ENCODE assay signal across 28 mouse cellular contexts in the genomic region with DNA sequence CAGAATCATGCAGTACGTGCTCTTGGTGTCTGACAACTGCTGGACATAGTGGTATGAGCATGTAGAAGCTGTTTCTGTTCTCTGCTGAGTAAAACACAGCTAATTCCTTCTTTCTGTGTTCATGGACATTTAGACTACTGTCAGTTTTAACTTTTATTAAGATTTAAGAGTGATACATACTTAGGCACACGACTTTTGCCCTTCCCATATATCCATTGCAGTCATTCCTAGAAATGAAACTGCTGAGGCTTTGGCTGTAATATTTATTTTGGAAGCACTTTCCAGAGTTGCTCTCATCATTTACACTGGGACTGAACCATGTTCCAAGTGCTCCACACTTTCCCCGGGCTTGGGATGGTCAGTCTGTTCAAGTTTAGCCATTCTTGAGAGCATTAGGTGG. TPM values are rescaled to one million over a fixed set of nuclear protein-coding genes. Genes with fewer than 3 reads are reported as not detected.
DNase-seq lines count a peak whose midpoint lies in the region; ATAC-seq and TF ChIP-seq lines count a peak whose summit lies in the region.
"Had no signal": no experiment of that assay in that cellular context is flagged by ENCODE, and none has a peak within 500 bp of the region (broad histone marks: within the 10 kb centered on the region; RNA-seq: fewer than 3 reads in every experiment).

No protein-coding gene starts in this region.

- H3K4me2 ChIP-seq in kidney, postnatal 0 days (ENCODE audit: low read length) = no peak overlapping the region
- H3K4me2 ChIP-seq in kidney, embryonic 15.5 days = no peak overlapping the region
- no peak overlapping the region for H3K4me2 ChIP-seq in kidney, embryonic 16.5 days (replicated peaks; ENCODE audit: low read depth, low read length)
- H3K4me2 ChIP-seq in lung, embryonic 16.5 days (ENCODE audit: low read depth, low read length) = no peak overlapping the region
- H3K4me2 ChIP-seq: embryonic facial prominence, embryonic 12.5 days; embryonic facial prominence, embryonic 15.5 days; heart, embryonic 12.5 days; heart, embryonic 15.5 days; hindbrain, embryonic 13.5 days had no signal

- no peak for TF ChIP-seq POLR2A in lung, adult 2 months (IDR thresholded peaks at IDR 0.05; ENCODE audit: borderline replicate concordance, extremely low read depth, low read depth, low read length)

- no peaks in the 10 kb centered on the region for H3K27me3 ChIP-seq in kidney, postnatal 0 days (ENCODE audit: insufficient read depth, low read length)
- no peaks in the 10 kb centered on the region for H3K27me3 ChIP-seq in kidney, embryonic 15.5 days
- no peaks in the 10 kb centered on the region for H3K27me3 ChIP-seq in kidney, embryonic 16.5 days (ENCODE audit: insufficient read depth, low read length)
- no peaks in the 10 kb centered on the region for H3K27me3 ChIP-seq in lung, embryonic 16.5 days (ENCODE audit: control insufficient read depth, insufficient read depth, low read depth, low read length)
- H3K27me3 ChIP-seq: embryonic facial prominence, embryonic 12.5 days; embryonic facial prominence, embryonic 15.5 days; heart, embryonic 12.5 days; heart, embryonic 15.5 days; hindbrain, embryonic 13.5 days had no signal

- no peak overlapping the region for H3K9ac ChIP-seq in kidney, postnatal 0 days (ENCODE audit: low read depth, low read length)
- H3K9ac ChIP-seq in kidney, embryonic 15.5 days = no peak overlapping the region
- H3K9ac ChIP-seq in kidney, embryonic 16.5 days (replicated peaks; ENCODE audit: low read length) = no peak overlapping the region
- no peak overlapping the region for H3K9ac ChIP-seq in lung, embryonic 16.5 days (ENCODE audit: low read length)
- H3K9ac ChIP-seq: embryonic facial prominence, embryonic 12.5 days; embryonic facial prominence, embryonic 15.5 days; forebrain, postnatal 0 days; heart, embryonic 12.5 days; heart, embryonic 15.5 days; hindbrain, embryonic 13.5 days had no signal

- WGBS in kidney, postnatal 0 days = 58% methylated on average over 3 of the region's 3 CpGs
- 62% methylated on average over 3 of the region's 3 CpGs for WGBS in kidney, embryonic 15.5 days
- 73% methylated on average over 3 of the region's 3 CpGs for WGBS in kidney, embryonic 16.5 days
- 57% methylated on average over 3 of the region's 3 CpGs for WGBS in lung, embryonic 16.5 days
- WGBS in lung, adult 2 months = 66% methylated on average over 3 of the region's 3 CpGs

- no peak overlapping the region for H3K27ac ChIP-seq in kidney, postnatal 0 days
- no peak overlapping the region for H3K27ac ChIP-seq in kidney, embryonic 15.5 days
- H3K27ac ChIP-seq in kidney, embryonic 16.5 days (ENCODE audit: low read length) = no peak overlapping the region
- H3K27ac ChIP-seq in lung, embryonic 16.5 days (ENCODE audit: low read length) = peak overlapping the region; percentile 55; the same call in 1 of the 2 replicates
- H3K27ac ChIP-seq: embryonic facial prominence, embryonic 12.5 days; embryonic facial prominence, embryonic 15.5 days; gastrocnemius, adult 2 months; heart, embryonic 15.5 days; hindbrain, embryonic 10.5 days; hindbrain, embryonic 13.5 days had no signal

- no peaks in the 10 kb centered on the region for H3K9me3 ChIP-seq in kidney, postnatal 0 days (replicated peaks; ENCODE audit: low read length)
- no peaks in the 10 kb centered on the region for H3K9me3 ChIP-seq in kidney, embryonic 15.5 days (replicated peaks)
- H3K9me3 ChIP-seq in kidney, embryonic 16.5 days (ENCODE audit: low read length) = no peaks in the 10 kb centered on the region
- H3K9me3 ChIP-seq in lung, embryonic 16.5 days (ENCODE audit: control insufficient read depth, low read length) = no peaks in the 10 kb centered on the region
- H3K9me3 ChIP-seq: embryonic facial prominence, embryonic 12.5 days; embryonic facial prominence, embryonic 15.5 days; heart, embryonic 12.5 days; heart, embryonic 15.5 days; hindbrain, embryonic 10.5 days; hindbrain, embryonic 13.5 days had no signal

- DNase-seq in kidney, postnatal 0 days (ENCODE audit: low spot score) = peak; percentile 89
- peak; percentile 8 to 28 for DNase-seq in kidney, postnatal 4 days
- DNase-seq in lung, adult 2 months = no peak
- peak; percentile 35 for DNase-seq in NIH3T3 (ENCODE audit: low read depth)
- DNase-seq in urinary bladder, postnatal 10 days (ENCODE audit: low spot score) = no peak
- DNase-seq: adrenal gland, adult 2 months; adrenal gland, postnatal 14 days; cerebellum, adult 11 months; cerebellum, adult 2 months; cerebellum, adult 9-11 months; cerebellum, postnatal 25 days; forebrain, postnatal 0 days; gastrocnemius, adult 2 months; gastrocnemius, postnatal 25 days; heart, adult 18-20 months; heart, postnatal 10 days; heart, postnatal 36 days had no signal

- no peak for TF ChIP-seq CTCF in kidney, postnatal 0 days (IDR thresholded peaks at IDR 0.05; ENCODE audit: low read depth)
- no peak for TF ChIP-seq CTCF in lung, adult 2 months (IDR thresholded peaks at IDR 0.05; ENCODE audit: insufficient read depth, low read length)

- H3K36me3 ChIP-seq in kidney, postnatal 0 days (ENCODE audit: insufficient read depth, low read length) = no peaks in the 10 kb centered on the region
- H3K36me3 ChIP-seq in kidney, embryonic 15.5 days = no peaks in the 10 kb centered on the region
- no peaks in the 10 kb centered on the region for H3K36me3 ChIP-seq in kidney, embryonic 16.5 days (ENCODE audit: insufficient read depth, low read length)
- H3K36me3 ChIP-seq in lung, embryonic 16.5 days (ENCODE audit: control insufficient read depth, insufficient read depth, low read length) = no peaks in the 10 kb centered on the region
- H3K36me3 ChIP-seq: embryonic facial prominence, embryonic 12.5 days; embryonic facial prominence, embryonic 15.5 days; heart, embryonic 12.5 days; heart, embryonic 15.5 days; hindbrain, embryonic 10.5 days; hindbrain, embryonic 13.5 days had no signal

- H3K4me1 ChIP-seq in kidney, postnatal 0 days (replicated peaks; ENCODE audit: insufficient read depth, low read length) = no peaks in the 10 kb centered on the region
- H3K4me1 ChIP-seq in kidney, embryonic 15.5 days = no peaks in the 10 kb centered on the region
- H3K4me1 ChIP-seq in kidney, embryonic 16.5 days (ENCODE audit: insufficient read depth, low read length) = no peaks in the 10 kb centered on the region
- 0 out of 2 replicates have a peak, but pooled peaks cover 12% of the 10 kb centered on the region for H3K4me1 ChIP-seq in lung, embryonic 16.5 days (replicated peaks; ENCODE audit: control insufficient read depth, insufficient read depth, low read length)
- H3K4me1 ChIP-seq in lung, adult 2 months (ENCODE audit: control insufficient read depth, insufficient read depth, low read length) = no peaks in the 10 kb centered on the region; the same call in none of the 2 replicates
- H3K4me1 ChIP-seq: embryonic facial prominence, embryonic 12.5 days; embryonic facial prominence, embryonic 15.5 days; heart, embryonic 12.5 days; heart, embryonic 15.5 days; hindbrain, embryonic 10.5 days; hindbrain, embryonic 13.5 days had no signal

- no peak overlapping the region for H3K4me3 ChIP-seq in kidney, postnatal 0 days (replicated peaks; ENCODE audit: low read depth, low read length)
- H3K4me3 ChIP-seq in kidney, embryonic 15.5 days (replicated peaks) = no peak overlapping the region
- no peak overlapping the region for H3K4me3 ChIP-seq in kidney, embryonic 16.5 days (ENCODE audit: low read length)
- no peak overlapping the region for H3K4me3 ChIP-seq in lung, embryonic 16.5 days (ENCODE audit: low read length)
- H3K4me3 ChIP-seq in lung, adult 2 months (replicated peaks; ENCODE audit: extremely low read depth, low read depth, low read length) = no peak overlapping the region
- H3K4me3 ChIP-seq: embryonic facial prominence, embryonic 12.5 days; embryonic facial prominence, embryonic 15.5 days; gastrocnemius, adult 2 months; heart, embryonic 12.5 days; heart, embryonic 15.5 days; hindbrain, embryonic 10.5 days; hindbrain, embryonic 13.5 days had no signal

- no peak for ATAC-seq in kidney, postnatal 0 days (replicated peaks; ENCODE audit: low FRiP score, low read depth)
- ATAC-seq in kidney, embryonic 15.5 days (replicated peaks; ENCODE audit: low FRiP score) = no peak; the same call in 1 of the 2 replicates
- no peak for ATAC-seq in kidney, embryonic 16.5 days (ENCODE audit: low FRiP score, low TSS enrichment)
- ATAC-seq in lung, embryonic 16.5 days (ENCODE audit: low read depth) = peak; percentile 37
- ATAC-seq: forebrain, embryonic 14.5 days; forebrain, postnatal 0 days; Patski had no signal

RNA-seq across cellular contexts. Expression of gene Pde5a, which starts 18.6 kb away (rescaled TPM):
- polyA plus RNA-seq in kidney, postnatal 0 days (2015; fragmentation: Nextera tagmentation; extraction: Ambion mirVana) = 3.1 and 3.7 TPM in 2 replicates
- polyA plus RNA-seq in kidney, embryonic 15.5 days (2015; fragmentation: Nextera tagmentation; extraction: Ambion mirVana) = 3.9 and 5.4 TPM in 2 replicates
- polyA plus RNA-seq in kidney, embryonic 16.5 days (2015; fragmentation: Nextera tagmentation; extraction: Ambion mirVana) = 3.5 TPM in 2 replicates
- polyA plus RNA-seq in lung, embryonic 16.5 days (2015; fragmentation: Nextera tagmentation; extraction: Ambion mirVana) = 23.7 and 24.7 TPM in 2 replicates
- 24.4 and 35.5 TPM in 2 replicates for polyA plus RNA-seq in lung, adult 2 months (2012; rRNA removed)

Comparison
In these comparisons a context has a peak if more than half of its experiments do, and no peak if none do; other contexts are left out.
1. DNase-seq: peak in kidney, postnatal 0 days (single experiment), kidney, postnatal 4 days (2 of 2) and NIH3T3 (single experiment); none in lung, adult 2 months (single experiment) and urinary bladder, postnatal 10 days (single experiment).